Mouse (Mus musculus) layer of hippocampus, adult 9-10 months (tissue): ENCODE data around the gene Il24.
A peak's percentile ranks its signal among the peaks of the same experiment; 100 is the strongest.

Source experiments
- DNase-seq: peaks from one replicate; pipeline ENCODE4 v3.0.0; 2022; ENCODE audit warnings: low spot score

Gene Il24

GRCm38 (mm10) chr1:130887354-130887753, at the start of gene Il24:
Gene Il24, minus strand, starts transcription at chr1:130887454.
- DNase-seq: no peak

GRCm38 (mm10) chr1:130936351-130936750, 49.1 kb upstream of the Il24 start:
- no peak for DNase-seq

GRCm38 (mm10) chr1:130926484-130926883, 39.2 kb upstream of the Il24 start:
- no peak for DNase-seq

- no peak for DNase-seq
Measured at GRCm38 (mm10) chr1:130918323-130918980, 31.2 kb upstream of the Il24 start.

- DNase-seq: no peak
Measured at GRCm38 (mm10) chr1:130911401-130912010, 24.3 kb upstream of the Il24 start, which contains the start of gene Il20. Gene Il20, minus strand, starts transcription at chr1:130911451.

GRCm38 (mm10) chr1:130902505-130902904, 15.3 kb upstream of the Il24 start:
- DNase-seq: no peak

GRCm38 (mm10) chr1:130894468-130894867, 7.2 kb upstream of the Il24 start:
- no peak for DNase-seq

GRCm38 (mm10) chr1:130893329-130894040, 6.2 kb upstream of the Il24 start:
- no peak for DNase-seq

GRCm38 (mm10) chr1:130892446-130892845, 5.2 kb upstream of the Il24 start:
- no peak for DNase-seq

GRCm38 (mm10) chr1:130883146-130883545, 4.1 kb downstream of the Il24 start:
- no peak for DNase-seq

GRCm38 (mm10) chr1:130879927-130880326, 7.3 kb downstream of the Il24 start:
- no peak for DNase-seq

GRCm38 (mm10) chr1:130877889-130878614, 9.2 kb downstream of the Il24 start:
- no peak for DNase-seq

- DNase-seq: peak; percentile 81
Measured at GRCm38 (mm10) chr1:130876931-130877509, 10.2 kb downstream of the Il24 start.

- no peak for DNase-seq
Measured at GRCm38 (mm10) chr1:130875910-130876309, 11.3 kb downstream of the Il24 start.

GRCm38 (mm10) chr1:130875139-130875538, 12.1 kb downstream of the Il24 start:
- peak; percentile 72 for DNase-seq

GRCm38 (mm10) chr1:130872912-130873311, 14.3 kb downstream of the Il24 start:
- DNase-seq: no peak

- no peak for DNase-seq
Measured at GRCm38 (mm10) chr1:130865541-130866221, 21.6 kb downstream of the Il24 start, which contains the start of gene Fcmr. Gene Fcmr, plus strand, starts transcription at chr1:130865669.

- no peak for DNase-seq
Measured at GRCm38 (mm10) chr1:130864741-130865140, 22.5 kb downstream of the Il24 start.

GRCm38 (mm10) chr1:130864238-130864637, 23.0 kb downstream of the Il24 start:
- DNase-seq: no peak

GRCm38 (mm10) chr1:130857456-130857855, 29.8 kb downstream of the Il24 start:
- DNase-seq: no peak

- no peak for DNase-seq
Measured at GRCm38 (mm10) chr1:130855723-130856122, 31.5 kb downstream of the Il24 start.
